Mouse (Mus musculus) gonadal fat pad, adult 2 months (tissue): Measurements from ENCODE around the gene Micu2. TPM values are rescaled to one million over a fixed set of nuclear protein-coding genes. Genes with fewer than 3 reads are reported as not detected.

Source experiments
- DNase-seq: peaks from one replicate; pipeline ENCODE4 v3.0.0-alpha.2; 2012; ENCODE audit warnings: low read depth
- polyA plus RNA-seq: library from polyadenylated mRNA; depleted of rRNA; stranded (reverse); fragments of >200 nt; gene quantifications from 2 replicates; pipeline ENCODE4 v1.2.3, GENCODE M21; 2012; rRNA removed

Micu2 gene
- 13.8 and 20.9 TPM in 2 replicates for polyA plus RNA-seq

DNA sequence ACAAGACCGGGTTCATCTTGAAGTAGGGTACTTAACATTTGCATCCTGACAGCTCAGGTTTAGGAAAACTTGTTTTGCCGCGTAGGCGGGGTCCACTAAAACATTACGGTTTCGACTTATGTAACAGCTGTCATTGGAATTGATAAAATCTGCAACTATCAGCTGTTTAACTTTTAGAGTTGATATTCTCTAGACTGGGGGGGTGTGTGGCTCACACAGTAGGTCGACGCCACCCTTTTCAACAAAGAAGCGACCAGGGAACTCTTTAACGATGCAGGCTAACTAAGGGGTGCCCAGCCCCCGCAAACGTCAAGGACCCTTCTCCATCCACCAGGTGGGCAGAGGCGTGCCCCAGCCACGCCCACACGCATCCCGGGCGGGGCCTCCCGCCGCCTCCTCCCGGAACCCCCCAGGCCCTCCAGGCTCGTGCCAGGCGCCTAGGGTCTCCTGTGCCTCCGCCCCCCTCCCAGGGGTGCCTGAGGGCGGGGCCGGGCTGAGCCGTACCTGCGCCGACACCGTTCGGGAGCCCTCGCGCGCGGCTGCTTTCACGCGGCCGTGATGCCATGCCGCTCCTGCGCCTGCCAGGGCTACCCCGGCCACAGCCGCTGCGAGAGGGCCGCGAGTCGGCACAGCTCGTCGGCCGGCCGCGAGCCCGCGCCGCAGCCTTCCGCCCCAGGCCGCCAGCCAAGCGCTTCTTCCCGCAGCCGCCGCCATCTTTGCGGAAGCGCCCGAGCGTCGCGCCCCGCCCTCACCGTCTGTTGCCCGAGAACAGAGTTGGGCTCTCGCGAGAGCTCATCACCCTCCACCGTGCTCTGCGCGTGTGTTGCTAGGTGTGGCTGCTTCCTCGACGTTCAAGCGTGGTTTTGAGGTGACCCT is at the start of gene Micu2:
Micu2 (minus strand) TSS at position 737 of the 876 bp plus-strand sequence.
- no peak for DNase-seq

GRCm38 (mm10) chr14:58046639-58047284 is 47.7 kb upstream of the Micu2 start:
- DNase-seq: no peak

DNA sequence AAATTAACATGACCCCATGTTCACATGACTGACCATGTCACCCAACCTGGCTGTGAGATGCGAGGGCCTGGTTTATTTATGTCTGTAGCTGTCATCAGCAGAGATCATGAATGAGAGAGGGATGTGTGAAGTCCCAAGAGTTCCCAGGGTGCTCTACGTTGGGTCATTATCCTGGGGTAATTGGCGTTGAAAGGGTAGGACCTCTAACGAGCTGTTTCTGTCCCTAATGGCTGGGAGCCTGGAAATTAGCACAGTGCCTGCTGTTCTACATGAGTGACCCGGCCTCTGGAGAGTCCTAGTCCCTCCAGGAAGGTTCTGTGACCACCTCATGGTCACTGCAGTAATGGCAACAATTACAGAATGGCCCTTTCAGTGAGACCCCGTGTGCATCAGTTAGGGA is 37.1 kb upstream of the Micu2 start:
- no peak for DNase-seq

DNA sequence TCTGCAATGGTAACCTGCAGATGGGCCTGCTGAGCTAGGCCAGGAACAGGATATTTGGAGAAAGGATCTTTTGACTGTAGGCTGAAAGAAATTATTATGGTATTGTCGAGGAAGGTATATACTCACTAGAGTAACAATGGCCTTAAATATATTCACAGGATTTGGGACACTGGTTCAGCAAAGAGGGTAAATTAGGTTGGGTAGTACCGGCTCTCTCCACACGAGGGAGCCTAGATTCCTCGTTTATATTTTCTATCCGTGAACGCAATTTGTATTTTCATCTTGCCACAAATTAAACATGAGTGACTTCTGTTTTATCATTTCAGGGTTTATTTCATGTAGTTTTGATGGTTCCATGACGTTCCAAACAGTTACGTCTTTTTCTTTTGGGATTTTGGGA is 35.5 kb upstream of the Micu2 start:
- no peak for DNase-seq

GRCm38 (mm10) chr14:58018869-58019268 is 19.8 kb upstream of the Micu2 start:
- DNase-seq: no peak

GRCm38 (mm10) chr14:58003852-58004251 is 4.8 kb upstream of the Micu2 start:
- DNase-seq: no peak

DNA sequence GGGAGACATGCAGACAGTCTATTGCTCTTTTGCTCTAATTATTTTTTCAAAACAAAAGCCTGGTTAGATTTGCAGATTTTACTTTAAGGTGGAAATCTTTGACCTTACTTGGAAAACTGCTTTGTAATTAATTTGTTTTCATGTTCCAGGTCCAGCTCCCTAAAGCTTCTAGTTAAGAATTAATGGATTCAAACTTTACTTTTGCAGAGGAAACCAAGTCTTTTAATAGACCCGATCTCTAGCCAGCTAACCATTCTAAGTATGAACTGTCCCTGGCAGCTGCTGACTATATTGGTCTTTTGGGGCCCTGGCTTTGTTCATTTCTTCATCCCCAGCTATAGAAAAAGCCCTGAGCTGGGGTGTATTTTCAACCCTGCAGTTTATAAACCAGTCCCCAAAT is 3.1 kb upstream of the Micu2 start:
- no peak for DNase-seq

DNA sequence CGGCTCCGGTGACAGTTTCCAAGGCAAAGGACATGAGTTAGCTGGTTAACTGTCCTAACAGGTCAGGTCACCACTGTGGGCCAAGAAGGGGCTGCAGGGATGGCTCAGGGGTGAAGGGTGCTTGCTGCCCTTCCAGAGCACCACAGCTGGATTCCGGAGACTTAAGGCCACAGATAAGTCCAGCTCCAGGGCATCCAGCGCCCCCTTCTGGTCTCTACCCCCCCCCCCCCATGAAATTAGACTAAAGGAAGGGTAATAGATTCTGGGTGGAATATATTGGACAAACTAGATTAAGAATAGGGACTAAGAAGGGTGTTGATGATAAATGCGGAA is 306 bp upstream of the Micu2 start:
- DNase-seq: no peak

DNA sequence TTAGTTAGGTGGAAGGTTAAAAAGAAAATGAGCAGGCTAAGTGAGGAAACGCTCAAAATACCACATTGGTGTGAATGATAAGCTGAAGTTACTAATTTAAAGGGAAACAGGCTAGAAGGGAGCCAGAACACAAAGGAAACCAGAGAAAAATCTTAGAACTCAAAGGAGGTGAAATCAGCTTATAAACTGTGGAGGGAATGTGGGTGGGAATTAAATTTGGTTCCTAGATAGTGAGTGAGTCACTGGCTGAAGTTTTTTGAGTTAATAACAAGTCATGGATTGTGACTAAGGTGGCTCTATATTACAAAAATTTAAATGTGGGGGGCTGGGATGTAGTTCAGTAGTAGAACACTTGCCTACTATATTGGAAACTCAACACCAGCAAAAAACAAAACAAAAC is 1.6 kb downstream of the Micu2 start:
- no peak for DNase-seq

DNA sequence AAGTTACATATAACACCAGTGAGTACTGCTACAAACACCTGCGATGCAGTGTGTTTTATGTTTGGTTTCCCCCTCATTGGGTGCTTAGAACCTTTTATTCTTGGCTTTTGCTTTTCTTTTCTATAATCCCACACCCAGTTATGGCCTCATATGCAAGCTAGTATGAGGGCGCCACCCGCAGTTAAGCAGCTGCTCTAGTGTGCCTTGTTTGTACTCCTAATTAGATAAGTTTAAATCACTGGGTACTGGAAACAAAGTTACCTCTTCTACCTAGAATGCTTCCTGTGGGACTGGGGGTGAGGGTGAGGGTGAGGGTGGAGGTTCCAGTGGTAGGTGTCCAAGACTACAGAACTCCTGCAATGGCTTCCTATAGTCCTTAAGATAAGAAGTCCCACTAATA is 2.9 kb downstream of the Micu2 start:
- no peak for DNase-seq

- DNase-seq: no peak
These were observed 7.3 kb downstream of the Micu2 start for GRCm38 (mm10) chr14:57991761-57992160.

DNA sequence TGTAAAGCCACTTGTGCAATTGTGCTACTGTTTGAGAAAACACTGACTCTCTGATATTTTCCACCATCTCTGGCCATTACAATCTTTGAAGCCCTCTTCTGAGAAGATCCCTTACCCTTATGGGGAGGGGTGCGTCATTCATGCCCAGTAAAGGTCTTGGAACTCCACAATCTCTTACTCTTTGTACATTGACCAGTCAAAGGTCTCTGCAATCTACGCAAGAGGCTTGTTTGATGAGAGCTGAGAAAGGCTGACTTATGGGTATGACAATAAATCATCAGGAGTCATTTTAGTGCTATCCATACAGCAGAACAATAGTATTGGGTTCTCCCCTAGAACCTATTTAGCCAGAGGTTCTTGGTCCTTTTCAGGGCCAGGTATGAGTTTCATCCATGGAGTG is 9.9 kb downstream of the Micu2 start:
- no peak for DNase-seq

GRCm38 (mm10) chr14:57985780-57986179 is 13.3 kb downstream of the Micu2 start:
- no peak for DNase-seq

- DNase-seq: no peak
These were observed 16.6 kb downstream of the Micu2 start for GRCm38 (mm10) chr14:57982450-57982849.

DNA sequence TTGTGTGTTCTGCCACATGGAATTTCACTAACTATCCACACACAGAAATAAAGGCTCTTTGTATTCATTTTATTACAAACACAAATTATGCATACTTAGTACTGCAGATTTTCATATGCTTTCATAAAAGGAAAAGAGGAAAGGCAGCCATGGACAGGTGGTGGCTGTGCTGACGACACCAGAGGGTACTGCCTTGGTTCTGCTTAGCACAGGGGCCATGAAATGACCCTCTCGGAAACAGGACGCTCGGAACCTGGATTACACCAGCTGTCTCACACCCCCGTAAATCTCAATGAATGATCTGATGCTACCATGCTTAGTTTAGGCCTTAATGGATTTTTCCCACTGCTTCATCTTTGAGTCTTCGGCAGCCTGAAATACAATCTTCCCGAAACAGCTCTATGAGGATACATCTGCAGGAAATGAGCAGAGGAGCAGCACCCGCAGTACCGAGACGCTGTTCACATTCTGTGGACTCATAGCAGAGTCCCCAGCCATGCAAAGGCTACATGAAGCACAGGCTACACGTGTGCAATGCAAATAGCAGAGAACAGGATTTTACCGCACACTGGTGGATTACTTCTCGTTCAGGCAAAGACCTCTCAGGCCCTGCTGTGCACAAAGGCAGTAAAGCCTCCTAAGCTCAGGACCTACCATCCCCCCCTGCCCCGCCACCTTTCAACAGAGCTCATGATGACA is 17.2 kb downstream of the Micu2 start:
- DNase-seq: no peak

DNA sequence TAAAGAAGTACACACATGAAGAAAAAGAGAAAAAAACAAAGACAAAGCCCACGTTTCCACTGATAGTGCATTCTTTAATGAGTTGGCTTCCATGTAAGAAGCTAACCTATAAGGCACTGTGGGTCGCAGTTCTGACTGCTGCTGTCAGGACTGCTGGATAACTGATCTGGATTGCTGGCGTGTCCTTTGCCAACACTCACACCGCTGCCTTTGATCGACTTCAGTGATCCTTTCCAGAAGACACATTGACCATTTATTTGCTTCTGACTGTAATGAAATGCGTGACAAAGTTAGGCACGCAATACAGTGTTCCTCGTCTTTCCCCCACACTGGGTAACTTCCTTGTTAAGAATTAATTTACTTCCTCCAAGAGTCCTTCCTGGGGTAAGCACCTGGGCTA is 18.3 kb downstream of the Micu2 start:
- no peak for DNase-seq

DNA sequence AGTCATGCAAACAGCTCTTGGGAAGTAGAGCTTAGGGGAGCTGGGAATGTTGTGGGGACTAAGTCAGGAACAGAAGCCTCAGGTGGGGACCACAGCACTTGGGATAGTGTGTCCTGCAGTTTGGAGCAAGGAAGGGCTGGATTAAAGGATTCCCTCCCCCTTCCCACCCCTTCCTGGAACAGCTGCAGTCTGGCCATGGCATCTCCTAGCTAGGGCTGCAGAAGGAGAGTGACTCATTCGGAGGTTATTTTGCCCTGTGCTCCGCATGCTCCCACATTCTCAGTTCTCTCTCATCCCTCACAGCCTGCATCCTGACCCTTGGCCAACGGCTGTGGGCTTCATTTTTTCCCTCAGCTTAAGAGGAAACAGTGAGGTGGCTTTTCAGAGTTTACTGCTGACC is 18.9 kb downstream of the Micu2 start:
- DNase-seq: no peak

DNA sequence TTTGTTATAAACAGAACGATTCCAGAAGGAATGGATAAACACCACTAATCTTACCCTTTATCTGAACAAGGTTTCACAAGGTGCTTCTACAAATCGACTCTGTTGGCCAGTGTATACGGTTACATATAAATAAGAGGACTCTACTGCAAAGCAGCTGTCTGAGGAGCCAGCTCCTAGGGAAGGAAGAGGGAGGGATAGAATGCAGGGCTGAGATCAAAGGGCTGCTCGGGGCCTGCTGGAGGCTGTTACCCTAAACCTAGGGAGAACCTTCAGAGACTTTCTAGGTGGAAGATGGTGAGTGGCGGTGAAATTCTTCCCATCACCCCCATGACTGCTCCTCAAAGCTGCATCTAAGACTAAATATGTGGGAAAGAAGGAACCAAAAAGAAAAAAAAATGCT is 20.9 kb downstream of the Micu2 start:
- no peak for DNase-seq

- DNase-seq: no peak
These were observed 23.4 kb downstream of the Micu2 start for GRCm38 (mm10) chr14:57975656-57976055.

GRCm38 (mm10) chr14:57971986-57972525 is 27.0 kb downstream of the Micu2 start:
- DNase-seq: no peak

- no peak for DNase-seq
These were observed 30.2 kb downstream of the Micu2 start for GRCm38 (mm10) chr14:57968873-57969272.

GRCm38 (mm10) chr14:57967080-57967797 is 31.8 kb downstream of the Micu2 start:
- no peak for DNase-seq
